Mouse (Mus musculus) layer of hippocampus, adult 9-11 months (tissue): ENCODE measurements at regions not wholly inside any gene's neighbourhood (a gene's known extent, or its start where the extent isn't known, plus 50 kb on each side); places are given as distances from the start of the nearest gene placed in this dataset.
"Not testable (repeated sequence)": the region's sequence is repeated elsewhere in the genome, so short reads cannot be mapped to it uniquely, and the experiment has no call there.

Experiments
- DNase-seq: peaks from one replicate; pipeline ENCODE4 v3.0.0; 2022

DNA sequence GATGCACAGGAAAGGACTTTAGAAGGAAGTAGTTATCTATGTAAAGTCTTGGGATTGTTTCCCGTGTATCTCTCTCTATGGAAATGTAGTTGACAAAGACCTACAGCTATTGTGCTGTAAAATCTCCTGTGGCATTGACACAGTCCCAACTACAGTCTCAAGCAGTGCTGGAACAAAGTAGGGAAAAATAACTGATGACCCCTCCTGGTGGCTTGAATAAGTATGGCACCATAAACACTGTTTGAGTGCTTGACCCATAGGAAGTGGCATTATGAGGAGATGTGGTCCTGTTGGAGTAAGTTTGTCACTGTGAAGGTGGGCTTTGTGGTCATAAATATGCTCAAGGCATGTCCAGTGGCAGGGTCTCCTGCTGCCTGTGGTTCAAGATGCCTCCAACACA lies 928.4 kb upstream of the Mms22l start:
- DNase-seq: no peak

DNA sequence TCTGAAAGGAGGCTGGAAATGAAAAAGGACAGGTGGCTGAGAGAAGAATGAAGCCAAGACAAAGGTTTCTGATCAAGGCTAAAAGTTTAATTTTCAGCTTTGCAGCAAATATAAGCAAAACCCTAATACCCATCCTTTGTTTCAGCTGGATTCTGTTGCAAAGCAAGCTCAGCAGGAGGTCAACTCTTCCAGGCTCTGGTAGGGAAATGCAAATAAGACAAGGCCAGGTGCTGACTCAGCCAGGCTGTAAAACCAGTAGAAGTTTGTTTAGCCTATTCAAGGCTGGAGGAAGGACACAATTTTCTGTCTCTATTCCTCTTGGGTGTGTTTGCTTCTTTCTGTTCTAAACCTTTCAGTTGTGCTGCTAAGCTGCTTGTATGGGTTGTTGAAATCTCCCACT lies 923.2 kb upstream of the Mms22l start:
- DNase-seq: no peak

DNA sequence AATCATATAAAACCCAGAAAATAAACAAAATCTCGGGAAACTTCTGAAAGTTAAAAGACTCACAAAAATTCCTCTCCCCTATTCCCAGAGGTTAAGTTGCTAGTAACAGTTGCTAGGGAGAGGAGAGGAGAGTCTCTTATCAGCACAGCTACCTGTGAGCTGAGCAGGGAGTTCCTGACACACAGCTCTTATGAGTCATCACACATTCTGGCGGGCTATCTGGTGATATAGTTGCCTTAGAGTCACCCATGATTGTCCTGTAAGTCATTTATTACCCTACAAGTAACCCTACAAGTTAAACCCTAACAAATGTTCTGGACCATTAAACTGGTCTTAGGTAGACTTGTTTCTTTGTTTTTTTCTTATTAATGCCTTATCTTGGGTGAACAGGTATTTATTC lies 908.8 kb upstream of the Mms22l start:
- DNase-seq: no peak

DNA sequence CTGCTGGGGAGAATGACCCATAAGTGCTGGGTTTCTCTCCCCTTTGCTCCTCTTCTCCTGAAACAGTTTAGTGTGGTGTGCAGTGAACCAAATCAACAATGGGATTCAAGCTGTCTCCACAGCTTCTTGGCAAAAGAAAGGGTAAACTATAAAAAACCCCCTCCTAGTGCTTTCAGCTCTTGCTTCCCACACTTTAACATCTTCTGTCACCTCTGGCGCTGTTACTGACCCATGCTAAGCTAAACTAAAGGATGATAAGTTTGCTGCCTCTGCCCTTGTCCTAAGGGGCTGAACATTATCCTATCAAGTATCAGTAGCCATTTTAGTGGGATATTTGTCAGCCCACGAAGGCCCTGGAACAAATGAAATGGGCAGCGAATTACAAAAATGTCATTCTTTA lies 905.4 kb upstream of the Mms22l start:
- DNase-seq: no peak

DNA sequence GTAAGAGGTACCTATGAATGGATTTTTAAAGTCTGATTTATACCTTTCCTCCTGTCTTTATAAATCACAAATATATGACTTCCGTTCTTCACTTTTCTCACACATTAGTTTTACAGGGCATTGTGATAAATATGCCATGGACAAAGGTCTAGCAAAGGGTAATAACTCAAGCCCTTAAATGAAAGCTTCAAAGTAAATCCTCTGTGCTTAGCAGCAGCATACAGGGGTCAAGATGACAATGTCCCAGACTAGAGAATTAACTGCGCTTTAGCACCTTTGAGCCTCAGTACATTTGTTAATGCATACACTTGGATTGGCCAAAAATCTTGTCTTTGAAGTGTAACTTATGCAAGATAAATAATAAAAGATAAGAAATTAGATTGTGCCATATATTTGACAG lies 904.7 kb upstream of the Mms22l start:
- DNase-seq: no peak

DNA sequence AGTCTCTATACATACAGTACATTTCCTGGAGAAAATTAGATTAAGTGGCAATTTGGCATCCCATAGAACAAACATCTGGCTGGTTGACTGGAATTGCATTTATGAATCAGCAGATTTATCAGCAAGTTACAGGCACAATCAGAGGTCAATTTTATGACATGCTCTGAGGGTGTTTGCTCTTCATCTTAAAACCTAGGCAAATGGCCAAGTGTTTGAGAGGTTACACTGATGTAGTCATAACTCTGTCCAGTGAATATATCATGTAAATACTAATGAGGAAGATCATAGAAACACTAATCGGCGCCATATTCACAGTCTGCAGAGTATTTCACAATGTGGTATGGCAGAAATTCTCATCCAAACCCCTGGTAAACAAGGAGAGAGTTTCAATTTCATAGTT lies 896.2 kb upstream of the Mms22l start:
- no peak for DNase-seq

DNA sequence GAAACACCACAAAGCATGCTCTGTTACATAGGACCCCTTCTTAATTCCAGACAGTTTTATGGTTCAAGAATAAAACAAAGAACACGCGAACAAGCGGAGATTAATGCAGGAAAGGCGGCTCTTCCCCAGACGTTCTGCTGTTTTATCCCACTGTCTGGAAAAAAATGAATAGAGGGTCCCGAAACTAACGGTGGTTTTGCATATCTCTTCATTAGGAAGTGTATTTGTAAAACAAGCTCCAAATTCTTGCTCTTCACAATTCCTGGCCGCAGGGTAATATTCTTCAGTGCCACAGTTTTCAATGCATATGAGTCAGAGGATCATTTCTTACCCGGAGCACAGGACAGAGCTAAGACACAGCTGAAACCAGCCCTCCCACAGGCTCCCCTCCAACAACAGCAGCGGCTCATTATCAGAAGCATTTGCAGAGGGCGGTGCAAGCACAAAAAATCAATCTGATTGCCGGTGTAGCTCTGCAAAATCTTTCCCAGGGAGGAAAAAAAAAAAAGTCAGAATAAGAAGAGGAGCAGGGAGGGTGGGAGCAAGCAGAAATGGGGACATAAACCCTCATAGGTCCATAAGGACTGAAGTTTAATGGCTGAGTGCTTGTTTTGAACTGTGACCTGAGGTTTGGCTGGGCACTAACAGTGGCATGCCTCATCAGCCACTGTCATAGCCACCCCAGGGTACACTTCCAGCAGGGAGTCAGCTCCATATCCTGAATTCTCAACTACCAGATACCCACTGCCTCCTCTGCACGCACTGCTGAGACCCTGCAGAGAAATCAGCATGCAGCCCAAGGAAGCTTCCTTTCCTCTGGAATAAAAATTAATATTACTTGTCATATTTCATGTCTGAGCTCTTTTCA lies 894.6 kb upstream of the Mms22l start:
- DNase-seq: peak; percentile 19

DNA sequence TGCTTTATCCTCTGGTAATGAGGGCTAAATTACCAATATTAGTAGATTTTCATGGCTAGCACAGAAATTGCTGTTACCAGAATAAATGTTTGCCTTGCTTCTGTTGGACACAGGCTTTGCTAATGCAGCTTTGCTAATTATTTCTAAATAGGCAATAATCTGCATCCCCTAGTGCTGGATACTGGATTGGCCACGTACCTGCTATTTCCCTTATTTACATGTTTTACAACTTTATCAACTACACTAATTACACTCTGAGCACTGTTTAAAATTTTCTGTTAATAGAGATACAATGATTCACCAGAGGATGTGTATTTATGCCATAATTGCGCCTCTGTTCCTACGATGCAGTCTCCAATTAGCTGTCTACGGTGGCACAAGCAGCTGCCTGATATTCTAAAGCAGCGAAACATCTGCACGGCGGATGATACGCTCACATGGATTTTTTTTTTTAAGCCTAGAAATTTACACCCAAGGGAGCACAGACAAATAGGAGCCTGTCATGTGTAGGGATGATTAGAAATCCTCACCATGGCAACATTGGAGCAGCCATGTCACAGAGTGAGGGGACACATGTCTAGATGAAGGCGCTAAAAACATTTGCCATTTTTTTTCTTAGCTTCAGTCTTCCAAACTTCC lies 893.8 kb upstream of the Mms22l start:
- no peak for DNase-seq

DNA sequence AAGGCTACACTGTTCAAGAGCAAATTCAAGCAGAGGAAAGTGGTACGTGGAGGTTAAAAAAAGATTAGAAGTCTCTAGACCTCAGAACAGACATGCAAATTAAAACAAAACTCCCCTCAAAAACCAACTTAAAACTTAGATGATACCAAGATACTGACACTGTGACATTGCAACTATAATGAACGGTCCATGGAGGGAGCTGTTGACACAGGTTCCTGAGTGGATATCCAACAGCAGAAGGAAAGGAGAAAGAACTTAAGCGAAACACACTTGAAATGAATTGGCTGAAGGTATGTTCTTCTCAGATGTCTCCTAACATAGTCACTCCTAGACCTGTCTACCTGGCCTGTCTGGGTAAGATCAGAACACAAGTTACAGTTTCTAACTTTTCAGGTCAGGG lies 888.9 kb upstream of the Mms22l start:
- DNase-seq: no peak

DNA sequence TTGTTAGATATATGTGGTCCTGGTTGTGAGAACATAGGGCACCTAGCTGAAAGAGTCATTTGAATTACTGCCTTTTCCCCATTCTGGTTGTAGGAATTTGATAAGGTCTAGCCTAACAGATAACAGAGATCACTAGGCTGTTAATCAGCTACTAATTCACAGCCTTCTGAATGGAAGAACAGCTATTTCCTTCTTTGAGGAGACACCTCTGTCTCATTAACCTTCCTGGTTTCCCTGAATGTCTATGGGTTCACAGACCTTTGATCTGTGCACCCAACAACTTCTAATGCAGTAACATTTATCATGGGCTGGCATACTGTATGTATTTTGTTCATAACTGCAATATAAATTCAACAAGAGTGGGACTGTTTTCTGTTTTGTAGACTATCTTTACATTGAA lies 875.0 kb upstream of the Mms22l start:
- no peak for DNase-seq

DNA sequence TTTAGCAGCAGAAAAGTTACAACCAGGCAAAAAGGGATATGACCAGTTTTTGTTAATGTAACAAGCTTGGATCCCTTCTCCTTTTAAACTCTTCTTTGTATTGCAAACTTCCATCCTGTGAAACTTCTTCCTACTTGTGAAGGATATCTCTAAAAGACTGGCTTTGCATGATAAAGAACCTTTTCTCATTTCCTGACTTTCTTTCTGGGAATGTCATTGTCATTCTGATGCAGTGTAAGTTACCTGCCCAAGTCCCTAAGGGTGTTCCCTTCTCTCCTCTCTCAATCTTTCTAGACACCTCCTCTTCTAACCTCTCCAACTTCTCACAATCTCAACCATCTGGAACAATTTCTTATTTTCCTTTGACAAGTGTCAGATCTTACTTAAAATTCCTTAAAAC lies 874.0 kb upstream of the Mms22l start:
- DNase-seq: no peak

DNA sequence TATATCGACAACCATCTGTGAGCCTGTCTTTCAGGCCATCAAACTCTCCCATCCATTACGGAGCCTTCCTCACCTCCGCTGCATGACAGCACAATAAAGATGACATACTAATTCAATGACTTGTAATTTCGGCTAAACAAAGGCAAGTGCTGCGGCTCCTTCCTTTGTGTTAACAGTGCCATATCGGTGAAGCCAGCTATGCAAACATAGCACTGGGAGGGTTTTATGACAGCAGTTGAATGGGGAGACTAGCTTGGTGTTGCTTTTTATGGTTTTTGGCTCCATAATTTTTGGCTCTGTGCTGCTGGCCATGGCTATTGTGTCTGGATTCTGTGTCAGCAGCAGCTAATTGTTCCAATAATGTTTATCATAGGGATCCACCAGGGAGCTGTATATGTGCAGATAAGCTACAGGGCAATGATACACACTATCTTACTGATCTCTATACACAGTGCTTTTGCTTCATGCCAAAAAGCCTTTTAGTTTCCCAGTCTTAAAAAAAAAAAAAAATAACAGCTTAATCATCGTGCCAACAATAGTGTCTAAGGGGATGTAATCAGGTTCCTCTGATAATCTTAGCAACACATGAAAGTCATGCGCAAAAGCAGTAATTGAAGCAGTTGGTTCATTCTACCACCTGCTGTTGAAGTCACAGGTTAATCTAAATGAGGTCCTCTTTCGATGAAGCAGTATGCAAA lies 859.9 kb upstream of the Mms22l start:
- DNase-seq: no peak

DNA sequence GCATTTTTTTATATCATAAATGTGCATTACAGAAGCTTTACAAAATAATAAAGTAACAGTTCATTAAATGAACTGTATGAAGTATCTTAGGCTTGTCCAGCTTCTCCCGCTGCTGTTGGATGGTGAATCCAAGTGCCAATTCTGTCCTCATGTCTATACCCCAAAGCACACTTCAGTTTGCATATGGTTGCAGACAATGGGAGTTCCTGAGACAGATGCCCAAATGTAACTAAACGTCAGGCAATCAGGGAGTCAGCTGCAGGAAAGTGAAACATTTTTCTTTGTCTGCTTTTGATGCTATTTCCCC lies 859.4 kb upstream of the Mms22l start:
- DNase-seq: no peak

DNA sequence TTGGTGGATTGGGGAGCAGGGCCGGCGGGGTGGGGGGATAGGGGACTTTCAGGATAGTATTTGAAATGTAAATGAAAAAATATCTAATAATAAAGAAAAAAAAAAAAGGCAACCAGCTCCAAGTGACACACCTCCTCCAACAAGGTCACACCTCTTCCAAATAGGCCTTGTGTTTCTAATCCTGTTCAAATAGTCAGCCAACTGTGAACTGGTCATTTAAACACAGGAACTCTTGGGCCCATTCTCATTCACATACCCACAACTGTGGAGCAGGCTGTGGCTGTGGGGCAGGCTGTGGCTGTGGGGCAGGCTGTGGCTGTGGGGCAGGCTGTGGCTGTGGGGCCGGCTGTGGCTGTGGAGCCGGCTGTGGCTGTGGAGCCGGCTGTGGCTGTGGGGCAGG lies 839.6 kb upstream of the Mms22l start:
- DNase-seq: not testable (repeated sequence)

DNA sequence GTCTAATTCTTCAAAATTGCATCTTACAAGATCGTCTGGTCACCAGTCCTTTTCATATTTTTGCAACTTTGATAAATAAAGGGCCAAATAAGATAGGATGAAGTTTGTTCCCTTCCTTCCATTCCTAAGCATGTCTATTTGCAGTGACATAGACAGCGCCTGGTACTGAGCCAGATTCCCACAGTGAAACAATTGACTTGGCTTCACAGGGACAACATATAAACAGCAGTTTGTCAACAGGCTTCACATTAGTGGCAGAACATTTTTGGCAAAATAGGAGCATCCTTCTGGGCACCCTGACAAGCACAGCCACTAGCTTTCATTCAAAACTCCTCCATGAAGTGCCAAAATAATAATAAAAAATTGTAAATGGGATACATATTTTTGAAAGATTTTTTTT lies 827.4 kb upstream of the Mms22l start:
- DNase-seq: no peak

DNA sequence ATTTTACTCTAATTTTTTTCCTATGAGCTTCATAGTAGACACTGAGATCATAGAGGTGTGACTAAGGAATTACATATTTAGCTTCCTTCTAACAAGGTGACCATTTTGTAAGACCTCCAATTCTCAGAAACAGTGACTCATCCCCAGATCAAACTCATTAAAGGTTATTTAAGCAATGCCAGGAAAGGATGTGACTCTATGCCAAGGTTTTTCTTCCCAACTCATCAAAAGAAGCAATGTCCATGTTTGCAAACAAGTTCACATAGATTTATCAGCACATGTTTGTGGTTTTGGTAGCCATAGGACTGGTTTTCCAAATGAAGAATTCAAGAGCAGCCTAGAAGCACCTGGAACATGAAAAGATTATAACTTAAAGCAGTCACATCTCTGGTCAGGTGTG lies 792.6 kb upstream of the Mms22l start:
- no peak for DNase-seq

DNA sequence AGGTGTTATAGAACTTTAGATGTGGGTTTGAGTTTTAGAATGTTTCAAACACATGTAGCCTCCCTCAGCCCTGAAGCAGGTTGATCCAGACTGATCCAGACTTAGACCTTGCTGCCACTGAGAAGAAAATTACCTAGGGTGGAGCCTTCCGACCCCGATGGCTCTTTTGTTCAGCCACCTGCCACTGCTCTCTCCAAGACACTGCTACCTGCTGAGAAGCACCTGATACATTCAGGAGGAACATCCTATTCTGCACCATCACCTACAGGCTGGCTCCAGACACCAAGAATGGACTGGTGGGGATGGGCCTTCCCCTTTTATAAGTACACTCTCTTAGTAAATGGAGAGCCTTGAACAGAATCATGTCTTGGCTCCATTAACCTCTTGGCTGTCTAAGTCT lies 785.5 kb upstream of the Mms22l start:
- no peak for DNase-seq

DNA sequence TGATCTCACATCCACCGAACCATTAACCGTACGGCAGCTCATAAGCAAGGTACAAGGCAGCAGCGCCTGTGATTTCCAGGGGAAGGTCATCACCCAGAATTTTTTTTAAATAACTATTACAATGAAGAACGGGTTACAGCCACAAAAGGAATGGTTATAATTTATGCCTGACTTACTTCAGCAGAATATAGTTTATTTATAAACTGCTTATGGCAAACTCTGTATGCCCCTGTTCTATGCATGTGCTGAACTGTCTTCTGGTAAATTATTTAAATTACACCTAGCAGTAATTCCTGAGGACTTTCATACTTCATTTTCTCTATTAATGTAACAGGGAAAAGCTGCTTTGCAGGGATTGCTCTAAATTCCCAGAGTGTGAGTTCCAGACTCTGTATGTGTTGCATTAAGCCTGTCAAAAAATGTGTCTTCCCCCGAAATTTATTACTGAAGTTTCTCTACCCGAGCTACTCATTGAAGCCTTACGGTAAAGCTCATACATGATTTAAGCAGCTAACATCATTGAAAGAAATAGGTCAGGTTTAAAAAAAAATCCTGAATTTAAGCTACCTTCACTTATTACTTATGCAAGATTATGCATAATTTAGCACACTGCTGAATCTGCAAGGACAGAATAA lies 782.4 kb upstream of the Mms22l start:
- no peak for DNase-seq

DNA sequence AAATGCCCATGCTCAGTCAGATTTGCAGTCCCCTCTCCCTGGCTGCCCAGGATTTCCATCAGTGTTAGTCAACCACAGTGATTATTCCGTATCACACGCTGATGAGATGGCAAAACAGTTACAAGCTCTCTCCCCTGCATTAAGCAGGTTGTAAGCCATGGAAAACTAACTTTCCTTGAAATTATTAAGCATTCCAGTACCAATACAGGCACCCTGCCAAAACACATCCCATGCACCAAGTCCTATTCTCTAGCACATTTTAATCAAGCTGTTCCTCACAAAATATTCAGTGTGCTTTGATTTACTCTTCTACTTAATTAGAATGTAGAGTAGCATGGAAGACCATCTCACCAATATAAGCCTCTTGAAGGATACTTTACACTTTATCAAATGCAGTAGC lies 768.4 kb upstream of the Mms22l start:
- no peak for DNase-seq

DNA sequence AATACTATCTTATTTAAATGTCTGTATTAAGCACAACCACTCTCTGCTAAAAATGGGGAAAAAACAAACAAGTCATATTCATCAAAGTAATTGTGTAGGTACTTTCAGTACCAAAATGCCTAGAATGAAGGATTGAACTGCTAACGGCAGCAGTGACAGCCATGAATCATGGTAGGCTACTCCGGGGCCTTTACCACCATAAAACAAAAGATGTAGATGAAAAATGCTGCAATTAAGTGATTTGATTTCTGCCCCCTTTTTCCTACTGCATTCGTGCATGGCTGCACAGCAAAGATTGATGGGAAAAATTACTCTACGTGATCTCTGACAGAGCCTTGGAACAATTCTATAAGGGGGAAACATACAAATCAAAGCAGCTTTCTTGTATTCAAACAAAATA lies 763.8 kb upstream of the Mms22l start:
- no peak for DNase-seq

DNA sequence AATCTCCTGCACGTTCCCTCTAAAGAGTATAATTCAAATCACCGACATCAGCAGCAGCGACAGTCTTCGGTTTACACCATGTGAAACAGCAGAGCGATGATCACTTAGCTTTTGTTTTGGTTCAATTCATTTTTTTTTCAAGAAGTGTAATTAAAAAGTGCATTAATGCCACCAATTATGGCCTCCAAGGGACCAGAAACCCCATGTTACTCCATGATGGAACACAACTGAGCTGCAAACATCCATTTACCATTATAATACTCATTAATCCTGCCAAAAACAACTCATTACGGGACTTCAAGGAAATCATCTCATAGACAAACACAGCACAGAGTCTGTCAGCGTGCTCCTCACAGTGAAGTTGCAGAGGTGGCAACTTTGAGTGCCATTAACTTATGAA lies 752.2 kb upstream of the Mms22l start:
- DNase-seq: no peak

DNA sequence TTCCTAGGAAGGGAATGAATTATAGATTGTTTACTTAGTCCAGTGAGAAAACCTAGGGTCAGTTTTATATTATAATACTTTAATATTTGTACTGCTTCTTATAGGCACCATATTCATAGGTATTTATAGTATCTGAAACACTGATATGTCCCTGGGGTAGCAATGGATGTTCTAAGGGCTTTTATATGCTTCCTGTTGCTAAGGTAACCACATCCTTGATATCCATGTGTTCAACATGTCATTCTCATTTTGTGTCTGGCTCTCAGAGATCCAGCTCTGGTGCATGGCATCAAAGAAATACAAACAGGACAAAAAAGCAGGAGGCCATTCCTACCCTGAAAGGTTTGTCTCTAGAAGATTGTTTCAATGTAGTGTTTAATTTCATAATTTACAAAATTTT lies 738.2 kb upstream of the Mms22l start:
- no peak for DNase-seq

DNA sequence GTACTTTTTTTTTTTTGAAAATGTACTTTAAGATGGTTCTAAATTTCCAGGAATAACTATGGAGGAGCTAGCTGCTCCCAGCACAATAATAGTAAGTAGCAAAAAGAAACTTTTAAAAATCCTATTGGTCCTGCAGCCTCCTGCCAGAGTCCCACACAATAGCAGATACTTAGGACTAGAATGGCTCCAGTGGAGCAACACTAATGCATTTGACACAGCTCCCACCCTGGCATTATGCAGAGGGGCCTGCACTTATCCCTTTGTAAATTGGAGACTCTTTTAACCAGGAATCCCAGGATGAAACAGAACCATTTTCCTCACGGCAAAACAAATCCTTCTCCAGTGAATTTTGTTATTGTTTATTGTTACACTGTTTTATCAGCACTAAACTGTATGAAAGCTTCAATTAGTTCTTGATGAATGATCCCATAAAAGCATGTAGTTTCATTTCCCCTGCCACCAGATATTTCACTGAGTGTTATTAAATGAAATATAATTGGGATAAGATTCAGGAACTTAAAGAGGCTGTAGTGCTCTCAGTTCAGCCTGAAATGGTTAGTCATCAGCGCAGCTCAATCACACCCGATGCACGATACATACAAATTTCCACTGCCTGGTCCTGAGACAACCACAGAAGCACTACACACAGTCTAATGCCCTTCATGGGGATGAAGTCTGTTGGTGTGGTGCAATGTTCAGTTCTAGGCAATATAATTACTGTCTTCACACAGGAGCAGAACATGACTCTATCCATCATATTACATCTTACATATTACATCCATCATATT lies 708.6 kb upstream of the Mms22l start:
- no peak for DNase-seq
